Mouse (Mus musculus) neutrophil, adult 5-6 weeks (primary cell): ENCODE measurements around the gene C1qtnf1. TPM values are rescaled to one million over a fixed set of nuclear protein-coding genes. Genes with fewer than 3 reads are reported as not detected.

ENCODE experiments used
- ATAC-seq: fragments of 151-379, 151-347 bp; 2 replicates; pipeline ENCODE4 v1.8.0; 2017; ENCODE audit warnings: mild to moderate bottlenecking, moderate TSS enrichment; ENCODE audit not compliant: insufficient number of reproducible peaks, poor library complexity, low FRiP score, severe bottlenecking; ENCODE audit errors: extremely low read depth
- total RNA-seq: library from RNA; stranded (forward); fragments of 200-1000 nt; gene quantifications from 2 replicates; pipeline ENCODE4 v1.2.3, GENCODE M21; 2017

The C1qtnf1 gene
- total RNA-seq, 1 experiment from 2014 or later, result not detected

GRCm38 (mm10) chr11:118428944-118429709 lies 1.1 kb downstream of the C1qtnf1 start:
- ATAC-seq, result no peak

- no peak for ATAC-seq
These were observed 2.4 kb downstream of the C1qtnf1 start for GRCm38 (mm10) chr11:118430291-118430885.

- ATAC-seq, result no peak
These were observed 3.3 kb downstream of the C1qtnf1 start for GRCm38 (mm10) chr11:118431100-118431948.

- ATAC-seq, result no peak
These were observed 5.4 kb downstream of the C1qtnf1 start for GRCm38 (mm10) chr11:118433398-118433868.

- no peak for ATAC-seq
These were observed 6.1 kb downstream of the C1qtnf1 start for GRCm38 (mm10) chr11:118434093-118434492.

GRCm38 (mm10) chr11:118436471-118436935 lies 8.5 kb downstream of the C1qtnf1 start:
- ATAC-seq, result no peak

- no peak for ATAC-seq
These were observed 10.8 kb downstream of the C1qtnf1 start for GRCm38 (mm10) chr11:118438665-118439414.

GRCm38 (mm10) chr11:118442691-118443090 lies 14.7 kb downstream of the C1qtnf1 start:
- ATAC-seq, result no peak

GRCm38 (mm10) chr11:118443201-118443970 lies 15.4 kb downstream of the C1qtnf1 start:
- ATAC-seq, result no peak

- peak; percentile 68 for ATAC-seq
These were observed 17.8 kb downstream of the C1qtnf1 start for GRCm38 (mm10) chr11:118445843-118446242.

- no peak for ATAC-seq
These were observed 19.3 kb downstream of the C1qtnf1 start for GRCm38 (mm10) chr11:118447346-118447745.

GRCm38 (mm10) chr11:118448385-118448784 lies 20.4 kb downstream of the C1qtnf1 start:
- no peak for ATAC-seq

- no peak for ATAC-seq
These were observed 23.2 kb downstream of the C1qtnf1 start for GRCm38 (mm10) chr11:118451211-118451610.

GRCm38 (mm10) chr11:118452955-118453354 lies 25.0 kb downstream of the C1qtnf1 start:
- no peak for ATAC-seq

- no peak for ATAC-seq
These were observed 26.1 kb downstream of the C1qtnf1 start for GRCm38 (mm10) chr11:118453886-118454671.

GRCm38 (mm10) chr11:118455788-118456187 lies 27.8 kb downstream of the C1qtnf1 start:
- no peak for ATAC-seq

GRCm38 (mm10) chr11:118456937-118457336 lies 28.9 kb downstream of the C1qtnf1 start:
- ATAC-seq, result no peak
